Mouse (Mus musculus): ENCODE data around the gene Pik3r5.

- TF ChIP-seq POLR2AphosphoS5 (IDR thresholded peaks at IDR 0.05; ENCODE audit: insufficient replicate concordance, low read depth, low read length) (no peak), CTCF (IDR thresholded peaks at IDR 0.05; ENCODE audit: low read depth, low read length) (no peak), TAL1 (conservative IDR thresholded peaks at IDR 0.05; ENCODE audit: low read depth, low read length) (no peak)
Observed at GRCm38 (mm10) chr11:68451747-68452405, 20.0 kb downstream of the Pik3r5 start.

Measured in G1E (cell line).